Mouse (Mus musculus): ENCODE data around the gene Ttc24.

DNA sequence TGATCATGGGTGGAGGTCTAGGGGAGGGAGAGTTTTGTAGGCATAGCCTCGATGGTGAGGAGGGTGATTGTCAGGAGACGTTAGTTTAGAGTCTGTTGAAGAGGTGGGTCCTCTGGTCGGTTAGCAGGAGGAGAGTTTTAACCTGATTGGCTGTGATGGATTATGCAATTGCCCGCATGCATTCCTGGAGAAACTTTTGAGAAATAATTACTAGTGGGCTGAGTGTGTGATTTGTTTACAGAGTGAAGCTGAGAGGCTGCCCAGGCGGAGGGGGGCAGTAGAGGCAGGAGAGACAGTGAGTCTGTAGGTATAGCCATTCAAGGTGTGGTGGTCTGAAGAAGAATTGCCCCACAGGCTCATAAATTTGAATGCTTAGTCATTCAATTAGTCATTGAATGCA is 44.6 kb downstream of the Ttc24 start:
- no peak for TF ChIP-seq CTCF (IDR thresholded peaks at IDR 0.05; ENCODE audit: extremely low read depth, insufficient read depth, insufficient read length, insufficient replicate concordance)
- no peak for TF ChIP-seq POLR2A (IDR thresholded peaks at IDR 0.05; ENCODE audit: low read depth, low read length)

All from spleen, adult 2 months (tissue).